Mouse (Mus musculus) intestine, embryonic 14.5 days (tissue): ENCODE data around the gene Ttc7. TPM values are rescaled to one million over a fixed set of nuclear protein-coding genes. Genes with fewer than 3 reads are reported as not detected.
A peak's percentile ranks its signal among the peaks of the same experiment; 100 is the strongest.

Experiments used
- ATAC-seq: fragments of 200-750 bp; cut with Nextera tagmentation; replicated peaks from 2 replicates; pipeline ENCODE4 v1.8.0; 2017; ENCODE audit warnings: low read depth, moderate number of reproducible peaks, moderate TSS enrichment, moderate library complexity; ENCODE audit not compliant: low FRiP score, low TSS enrichment
- DNase-seq: peaks from one replicate; pipeline ENCODE4 v3.0.0-alpha.2; 2018; ENCODE audit warnings: low spot score
- H3K27ac ChIP-seq: fragments of 300-500 bp; sonication (generic); 2 replicates; pipeline ENCODE4 v1.5.1; 2014; ENCODE audit warnings: low read depth, mild to moderate bottlenecking, control low read depth
- H3K27me3 ChIP-seq: fragments of 300-500 bp; sonication (generic); replicated peaks from 2 replicates; pipeline ENCODE4 v1.6.1; 2014; ENCODE audit warnings: low read length, control low read depth; ENCODE audit not compliant: control insufficient read depth, insufficient read depth
- H3K36me3 ChIP-seq: fragments of 300-500 bp; sonication (generic); 2 replicates; pipeline ENCODE4 v1.6.1; 2014; ENCODE audit warnings: low read length, control low read depth; ENCODE audit not compliant: control insufficient read depth, insufficient read depth
- H3K4me1 ChIP-seq: fragments of 300-500 bp; sonication (generic); replicated peaks from 2 replicates; pipeline ENCODE4 v1.6.1; 2014; ENCODE audit warnings: low read length, control low read depth, mixed read lengths; ENCODE audit not compliant: control insufficient read depth, insufficient read depth
- H3K4me2 ChIP-seq: fragments of 300-500 bp; sonication (generic); 2 replicates; pipeline ENCODE4 v1.6.1; 2014; ENCODE audit warnings: low read length
- H3K4me3 ChIP-seq: fragments of 300-500 bp; sonication (generic); 2 replicates; pipeline ENCODE4 v1.5.1; 2014; ENCODE audit warnings: low read depth, low read length, control low read depth, mixed read lengths
- H3K9ac ChIP-seq: fragments of 300-500 bp; sonication (generic); 2 replicates; pipeline ENCODE4 v1.6.1; 2014; ENCODE audit warnings: mild to moderate bottlenecking, low read length
- H3K9me3 ChIP-seq: fragments of 300-500 bp; sonication (generic); 2 replicates; pipeline ENCODE4 v1.6.1; 2016; ENCODE audit warnings: low read length, control low read depth; ENCODE audit not compliant: control insufficient read depth
- WGBS: fragments of 180-500 bp; shearing (Covaris S2); extraction: QIAGEN DNeasy Blood & Tissue Kit; methylation state at CpG from one replicate; pipeline ENCODE4 v1.1.7; 2014; 5-methylcytosine and 5-hydroxymethylcytosine counted together
- polyA plus RNA-seq: library from polyadenylated mRNA; unstranded; fragments of >200 nt; fragmentation: Nextera tagmentation; extraction: Ambion mirVana; gene quantifications from 2 replicates; pipeline ENCODE4 v1.2.1, GENCODE M21; 2014

Ttc7 gene
- polyA plus RNA-seq, 1 experiment from 2014 or later = 11.9 TPM

GRCm38 (mm10) chr17:87344441-87345251, 62.0 kb downstream of the Ttc7 start:
- no peak for ATAC-seq
- WGBS = 72% methylated on average over 18 of the region's 18 CpGs
- Histone ChIP-seq H3K4me2 (no peak overlapping the region), H3K9me3 (no peaks in the 10 kb centered on the region), H3K4me1 (no peaks in the 10 kb centered on the region), H3K4me3 (no peak overlapping the region), H3K36me3 (no peaks in the 10 kb centered on the region), H3K27ac (no peak overlapping the region), H3K9ac (no peak overlapping the region), H3K27me3 (no peaks in the 10 kb centered on the region)
- no peak for DNase-seq

GRCm38 (mm10) chr17:87345252-87345593, 62.5 kb downstream of the Ttc7 start:
- ATAC-seq (no peak), DNase-seq (no peak)
- WGBS = 42% methylated on average over 4 of the region's 4 CpGs
- H3K4me2 ChIP-seq = no peak overlapping the region
- H3K36me3 ChIP-seq = no peaks in the 10 kb centered on the region
- H3K9me3 ChIP-seq = no peaks in the 10 kb centered on the region
- H3K27ac ChIP-seq = no peak overlapping the region
- H3K4me1 ChIP-seq = 0 out of 2 replicates have a peak, but pooled peaks cover 2% of the 10 kb centered on the region
- no peak overlapping the region for H3K9ac ChIP-seq
- no peak overlapping the region for H3K4me3 ChIP-seq
- no peaks in the 10 kb centered on the region for H3K27me3 ChIP-seq

- WGBS = 38% methylated on average over 9 of the region's 9 CpGs
- H3K27me3 ChIP-seq = no peaks in the 10 kb centered on the region
- ATAC-seq = no peak
- no peak for DNase-seq
- no peak overlapping the region for H3K4me2 ChIP-seq
- H3K4me1 ChIP-seq = peaks cover 32% of the 10 kb centered on the region
- H3K9ac ChIP-seq = no peak overlapping the region
- H3K9me3 ChIP-seq = no peaks in the 10 kb centered on the region
- H3K27ac ChIP-seq = no peak overlapping the region
- H3K4me3 ChIP-seq = no peak overlapping the region
- H3K36me3 ChIP-seq = no peaks in the 10 kb centered on the region
Measured at GRCm38 (mm10) chr17:87348353-87348752, 65.7 kb downstream of the Ttc7 start.

- H3K9me3 ChIP-seq = no peaks in the 10 kb centered on the region
- no peak overlapping the region for H3K4me2 ChIP-seq
- DNase-seq (no peak), ATAC-seq (no peak)
- no peak overlapping the region for H3K4me3 ChIP-seq
- 31% methylated on average over 9 of the region's 9 CpGs for WGBS
- no peaks in the 10 kb centered on the region for H3K36me3 ChIP-seq
- peaks cover 32% of the 10 kb centered on the region for H3K4me1 ChIP-seq
- no peak overlapping the region for H3K9ac ChIP-seq
- H3K27ac ChIP-seq = no peak overlapping the region
- no peaks in the 10 kb centered on the region for H3K27me3 ChIP-seq
Measured at GRCm38 (mm10) chr17:87349069-87349468, 66.4 kb downstream of the Ttc7 start.

- ATAC-seq (no peak), DNase-seq (no peak)
- no peak overlapping the region for H3K9ac ChIP-seq
- H3K27ac ChIP-seq = no peak overlapping the region
- 79% methylated on average over 9 of the region's 9 CpGs for WGBS
- H3K27me3 ChIP-seq = no peaks in the 10 kb centered on the region
- H3K4me1 ChIP-seq = peaks cover 32% of the 10 kb centered on the region
- no peak overlapping the region for H3K4me2 ChIP-seq
- H3K4me3 ChIP-seq = no peak overlapping the region
- H3K9me3 ChIP-seq = no peaks in the 10 kb centered on the region
- H3K36me3 ChIP-seq = no peaks in the 10 kb centered on the region
Measured at GRCm38 (mm10) chr17:87349575-87349974, 66.9 kb downstream of the Ttc7 start.

GRCm38 (mm10) chr17:87350471-87351240, 68.0 kb downstream of the Ttc7 start:
- H3K27ac ChIP-seq = peak overlapping the region; percentile 75; the same call in 1 of the 2 replicates

GRCm38 (mm10) chr17:87351241-87352105, 68.8 kb downstream of the Ttc7 start:
- H3K4me2 ChIP-seq = no peak overlapping the region
- ATAC-seq (no peak; the same call in 1 of the 2 replicates), DNase-seq (peak; percentile 67)
- H3K27ac ChIP-seq = peak overlapping the region; percentile 75
- H3K4me1 ChIP-seq = peaks cover 39% of the 10 kb centered on the region
- no peaks in the 10 kb centered on the region for H3K9me3 ChIP-seq
- H3K27me3 ChIP-seq = no peaks in the 10 kb centered on the region
- H3K36me3 ChIP-seq = no peaks in the 10 kb centered on the region
- no peak overlapping the region for H3K4me3 ChIP-seq
- 28% methylated on average over 20 of the region's 20 CpGs for WGBS
- no peak overlapping the region for H3K9ac ChIP-seq

More at GRCm38 (mm10) chr17:87350471-87351240, 68.0 kb downstream of the Ttc7 start:
- no peak overlapping the region for H3K4me3 ChIP-seq
- no peak overlapping the region for H3K4me2 ChIP-seq
- 41% methylated on average over 13 of the region's 13 CpGs for WGBS
- H3K27me3 ChIP-seq = no peaks in the 10 kb centered on the region
- no peak for ATAC-seq
- no peak for DNase-seq
- H3K9me3 ChIP-seq = no peaks in the 10 kb centered on the region
- H3K36me3 ChIP-seq = no peaks in the 10 kb centered on the region
- H3K9ac ChIP-seq = no peak overlapping the region
- H3K4me1 ChIP-seq = peaks cover 32% of the 10 kb centered on the region

GRCm38 (mm10) chr17:87352106-87352897, 69.6 kb downstream of the Ttc7 start:
- H3K4me3 ChIP-seq = no peak overlapping the region
- H3K36me3 ChIP-seq = no peaks in the 10 kb centered on the region
- H3K9ac ChIP-seq = no peak overlapping the region
- peak overlapping the region; percentile 75 for H3K27ac ChIP-seq
- WGBS = 33% methylated on average over 16 of the region's 16 CpGs
- DNase-seq (peak; percentile 73), ATAC-seq (peak; percentile 88)
- H3K4me2 ChIP-seq = no peak overlapping the region
- no peaks in the 10 kb centered on the region for H3K9me3 ChIP-seq
- H3K4me1 ChIP-seq = peaks cover 40% of the 10 kb centered on the region
- H3K27me3 ChIP-seq = no peaks in the 10 kb centered on the region
